In the genomic region with DNA sequence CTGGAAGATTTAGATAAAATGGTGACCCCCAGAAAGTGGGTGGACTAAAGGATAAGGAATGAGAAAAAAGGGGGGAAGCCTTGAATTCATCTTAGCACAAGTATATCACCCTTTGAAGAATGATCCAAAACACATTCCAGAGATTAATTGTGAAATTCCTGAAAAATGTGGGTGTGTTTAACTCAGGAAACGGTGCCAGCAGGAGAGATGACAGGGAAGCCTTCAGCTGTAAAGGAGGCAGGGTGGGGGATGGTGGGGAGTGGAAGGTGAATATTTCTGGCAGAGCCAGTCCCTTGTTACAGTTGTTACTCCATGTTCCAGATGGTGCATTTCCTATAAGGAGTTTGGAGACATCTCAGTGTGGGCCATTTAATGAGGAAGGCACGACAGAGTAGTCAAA, we compare ENCODE assay signal across 12 mouse cellular contexts. TPM values are rescaled to one million over a fixed set of nuclear protein-coding genes. Genes with fewer than 3 reads are reported as not detected.
DNase-seq lines count a peak whose midpoint lies in the region; ATAC-seq and TF ChIP-seq lines count a peak whose summit lies in the region.
"Had no signal": no experiment of that assay in that cellular context is flagged by ENCODE, and none has a peak within 500 bp of the region (broad histone marks: within the 10 kb centered on the region; RNA-seq: fewer than 3 reads in every experiment).

No protein-coding gene starts in this region.

- ATAC-seq in hindbrain, embryonic 16.5 days: no peak

- peak overlapping the region; percentile 24; the same call in 1 of the 2 replicates for H3K27ac ChIP-seq in kidney, adult 2 months (ENCODE audit: insufficient read depth, low read depth, low read length)
- no peak overlapping the region for H3K27ac ChIP-seq in hindbrain, embryonic 16.5 days (ENCODE audit: low read depth, low read length)
- H3K27ac ChIP-seq: forebrain, embryonic 10.5 days; layer of hippocampus, adult 2 months; limb, embryonic 12.5 days had no signal

- H3K4me3 ChIP-seq in kidney, adult 2 months (ENCODE audit: insufficient read depth, low read depth, low read length): no peak overlapping the region
- H3K4me3 ChIP-seq in hindbrain, embryonic 16.5 days (ENCODE audit: low read length): no peak overlapping the region
- H3K4me3 ChIP-seq: forebrain, embryonic 10.5 days; layer of hippocampus, adult 2 months; limb, embryonic 12.5 days had no signal

- no peak overlapping the region for H3K9ac ChIP-seq in hindbrain, embryonic 16.5 days (ENCODE audit: low read depth, low read length)
- H3K9ac ChIP-seq: limb, embryonic 12.5 days had no signal

- no peaks in the 10 kb centered on the region for H3K9me3 ChIP-seq in hindbrain, embryonic 16.5 days (ENCODE audit: control insufficient read depth, low read length)
- H3K9me3 ChIP-seq: forebrain, embryonic 10.5 days; limb, embryonic 12.5 days had no signal

- peaks cover 45% of the 10 kb centered on the region for H3K4me1 ChIP-seq in kidney, adult 2 months (ENCODE audit: control insufficient read depth, insufficient read depth, low read length)
- H3K4me1 ChIP-seq in hindbrain, embryonic 16.5 days (ENCODE audit: control insufficient read depth, insufficient read depth, low read depth, low read length): peaks cover 21% of the 10 kb centered on the region

- WGBS in kidney, adult 2 months: 16% methylated on average over 2 of the region's 2 CpGs
- WGBS in hindbrain, embryonic 16.5 days: 42% methylated on average over 2 of the region's 2 CpGs

- TF ChIP-seq POLR2A in kidney, adult 2 months (IDR thresholded peaks at IDR 0.05; ENCODE audit: low read depth, low read length): no peak

- no peaks in the 10 kb centered on the region for H3K36me3 ChIP-seq in kidney, adult 2 months (ENCODE audit: control insufficient read depth, insufficient read depth, low read length)
- no peaks in the 10 kb centered on the region for H3K36me3 ChIP-seq in hindbrain, embryonic 16.5 days (ENCODE audit: control insufficient read depth, insufficient read depth, low read length)
- H3K36me3 ChIP-seq: limb, embryonic 12.5 days had no signal

- H3K4me2 ChIP-seq in hindbrain, embryonic 16.5 days (ENCODE audit: low read length): no peak overlapping the region

- H3K27me3 ChIP-seq in kidney, adult 2 months (replicated peaks; ENCODE audit: control insufficient read depth, insufficient read depth, low read length): no peaks in the 10 kb centered on the region
- H3K27me3 ChIP-seq in hindbrain, embryonic 16.5 days (replicated peaks; ENCODE audit: control insufficient read depth, insufficient read depth, low read length): no peaks in the 10 kb centered on the region
- H3K27me3 ChIP-seq: limb, embryonic 12.5 days had no signal

- no peak for TF ChIP-seq CTCF in kidney, adult 2 months (conservative IDR thresholded peaks at IDR 0.05; ENCODE audit: insufficient read depth, insufficient read length, low read depth, low read length)

- peak; percentile 77 for DNase-seq in kidney, adult 2 months
- DNase-seq in kidney, adult 11 months: no peak
- DNase-seq in brain, adult 2 months (ENCODE audit: low read depth, low spot score): peak; percentile 42
- DNase-seq in kidney, postnatal 4 days: peak; percentile 62 to 75
- peak; percentile 54 for DNase-seq in mesoderm, embryonic 11.5 days (ENCODE audit: low read depth, low spot score)
- DNase-seq in ovary, postnatal 10 days (ENCODE audit: low spot score): no peak
- DNase-seq: cerebellum, postnatal 36 days; right cerebral cortex, postnatal 4 days had no signal

RNA-seq across cellular contexts. Expression of a gene that starts 6.4 kb away (rescaled TPM):
- 54.2 and 64.9 TPM in 2 replicates for polyA plus RNA-seq in kidney, adult 2 months (2012; rRNA removed)
- polyA plus RNA-seq in hindbrain, embryonic 16.5 days (2015; fragmentation: Nextera tagmentation; extraction: Ambion mirVana): 12.6 and 13.4 TPM in 2 replicates

Comparison
In these comparisons a context has a peak if more than half of its experiments do, and no peak if none do; other contexts are left out.
1. DNase-seq: peak in kidney, adult 2 months (single experiment), brain, adult 2 months (single experiment), kidney, postnatal 4 days (2 of 2) and mesoderm, embryonic 11.5 days (single experiment); none in kidney, adult 11 months (single experiment) and ovary, postnatal 10 days (single experiment).